Mouse (Mus musculus) layer of hippocampus, adult 2 months (tissue): ENCODE results near the gene Hyal5. TPM values are rescaled to one million over a fixed set of nuclear protein-coding genes. Genes with fewer than 3 reads are reported as not detected.

Source experiments
- DNase-seq, 2 experiments: peaks; one replicate each; pipeline ENCODE4 v3.0.0; 2022; ENCODE audit warnings: low spot score in 2 of 2
- H3K27ac ChIP-seq: fragments of 200-600 bp; 2 replicates; pipeline ENCODE4 v1.8.1; 2022
- H3K4me3 ChIP-seq: fragments of 200-600 bp; 2 replicates; pipeline ENCODE4 v1.8.1; 2022; ENCODE audit warnings: mild to moderate bottlenecking
- CTCF ChIP-seq: fragments of 200-600 bp; conservative IDR thresholded peaks from 2 replicates; pipeline ENCODE4 v1.8.1; 2022; ENCODE audit warnings: antibody characterized with exemption, mild to moderate bottlenecking, moderate library complexity
- long read RNA-seq, 2 experiments: library from polyadenylated mRNA; stranded (forward); transcript quantifications; one replicate each; pipeline ENCODE4 v2.0.0; 2021; ENCODE audit warnings: borderline mapping rate in 2 of 2
- total RNA-seq, 2 experiments: library from RNA; stranded (reverse); gene quantifications; 2 replicates each; pipeline ENCODE4 v1.2.3; 2021

Hyal5 gene
- not detected for total RNA-seq
- long read RNA-seq, experiment 1: 0 reads
- long read RNA-seq, experiment 2: 0 reads

DNA sequence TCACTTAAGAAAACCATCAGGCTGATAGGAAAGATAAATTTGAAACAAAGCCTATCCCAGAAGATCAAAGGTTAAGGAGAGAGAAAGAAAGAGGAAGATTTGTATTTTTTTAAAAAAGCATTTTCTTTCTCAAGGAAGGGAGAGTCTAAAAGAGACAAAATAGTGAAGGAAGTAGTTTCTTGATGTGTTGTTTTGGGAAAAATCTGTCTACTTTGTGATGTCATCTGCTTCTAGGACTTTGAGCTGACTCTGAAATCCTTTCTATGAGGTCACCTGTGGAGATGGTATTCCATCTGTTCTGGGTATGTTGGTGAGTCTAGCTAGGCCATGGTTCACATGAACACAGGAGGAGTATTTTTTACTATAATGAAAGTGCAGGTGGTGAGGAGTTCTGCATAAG is at the start of gene Hyal5:
Gene Hyal5 (plus strand): TSS at position 301 of the 400 bp plus-strand sequence.
- Histone ChIP-seq H3K27ac (no peak within 1 kb of the TSS), H3K4me3 (no peak within 1 kb of the TSS)
- TF ChIP-seq CTCF: no peak
- DNase-seq: no peak

DNA sequence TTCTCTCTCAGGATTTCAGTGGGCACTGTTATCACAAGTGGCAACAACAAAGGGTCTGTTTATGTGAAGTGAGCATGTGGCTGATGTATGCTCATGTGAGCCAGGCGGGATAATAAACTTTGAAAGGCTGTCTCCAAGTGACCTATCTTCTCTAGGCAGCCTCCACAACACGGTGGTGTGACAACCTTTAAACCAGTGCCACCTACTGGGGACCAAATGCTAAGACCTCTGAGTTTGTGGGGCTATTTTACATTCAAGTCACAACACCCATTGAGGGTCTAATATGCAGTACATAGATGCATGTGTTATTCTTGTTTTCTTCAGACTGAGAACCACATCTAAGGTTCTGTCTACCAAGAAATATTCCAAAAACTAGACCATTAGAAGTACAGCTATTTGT is 35.7 kb upstream of the Hyal5 start:
- H3K27ac ChIP-seq: no peak overlapping the region
- no peak overlapping the region for H3K4me3 ChIP-seq
- DNase-seq: no peak
- TF ChIP-seq CTCF: peak; percentile 40

DNA sequence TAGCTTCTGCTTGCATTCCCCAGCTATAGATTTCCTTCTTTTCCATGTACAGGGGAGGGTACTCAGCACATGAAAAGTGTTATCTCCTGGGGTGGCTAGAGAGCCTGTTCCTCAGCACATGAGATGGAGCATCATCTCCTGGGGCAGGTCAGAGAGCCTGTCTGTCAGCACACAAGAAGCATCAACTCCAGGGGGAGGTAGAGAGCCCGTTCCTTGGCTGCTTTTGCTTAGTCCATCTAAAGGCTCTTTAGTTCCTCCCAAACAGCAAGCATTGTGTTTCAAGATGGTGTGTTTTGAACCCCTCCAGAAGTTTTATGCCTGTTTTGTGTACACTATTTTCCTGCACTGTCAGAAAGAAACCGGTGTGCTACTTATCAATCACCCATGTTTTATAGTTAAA is 2.5 kb downstream of the Hyal5 start:
- peak; percentile 58 for TF ChIP-seq CTCF
- no peak overlapping the region for H3K27ac ChIP-seq
- DNase-seq: no peak
- no peak overlapping the region for H3K4me3 ChIP-seq

DNA sequence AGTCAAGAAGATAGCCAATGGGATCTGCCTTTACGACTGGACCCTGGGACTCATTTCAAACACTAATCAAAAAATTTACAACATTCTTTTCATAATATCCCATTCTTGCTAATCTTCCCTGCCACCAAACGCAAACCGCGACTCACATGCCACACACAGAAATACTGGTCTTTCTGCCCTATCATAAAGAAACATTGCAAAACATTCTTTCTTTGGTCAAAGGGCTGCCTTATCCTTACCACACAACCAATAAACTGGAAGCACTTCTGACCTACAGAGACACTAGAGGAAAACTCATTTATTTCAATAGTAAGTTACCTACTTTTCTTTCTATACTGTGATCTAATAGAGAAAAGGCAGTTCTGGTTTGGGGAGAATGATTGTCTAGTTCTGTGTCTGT is 5.9 kb downstream of the Hyal5 start:
- Histone ChIP-seq H3K4me3 (no peak overlapping the region), H3K27ac (no peak overlapping the region)
- TF ChIP-seq CTCF: no peak
- DNase-seq: no peak

DNA sequence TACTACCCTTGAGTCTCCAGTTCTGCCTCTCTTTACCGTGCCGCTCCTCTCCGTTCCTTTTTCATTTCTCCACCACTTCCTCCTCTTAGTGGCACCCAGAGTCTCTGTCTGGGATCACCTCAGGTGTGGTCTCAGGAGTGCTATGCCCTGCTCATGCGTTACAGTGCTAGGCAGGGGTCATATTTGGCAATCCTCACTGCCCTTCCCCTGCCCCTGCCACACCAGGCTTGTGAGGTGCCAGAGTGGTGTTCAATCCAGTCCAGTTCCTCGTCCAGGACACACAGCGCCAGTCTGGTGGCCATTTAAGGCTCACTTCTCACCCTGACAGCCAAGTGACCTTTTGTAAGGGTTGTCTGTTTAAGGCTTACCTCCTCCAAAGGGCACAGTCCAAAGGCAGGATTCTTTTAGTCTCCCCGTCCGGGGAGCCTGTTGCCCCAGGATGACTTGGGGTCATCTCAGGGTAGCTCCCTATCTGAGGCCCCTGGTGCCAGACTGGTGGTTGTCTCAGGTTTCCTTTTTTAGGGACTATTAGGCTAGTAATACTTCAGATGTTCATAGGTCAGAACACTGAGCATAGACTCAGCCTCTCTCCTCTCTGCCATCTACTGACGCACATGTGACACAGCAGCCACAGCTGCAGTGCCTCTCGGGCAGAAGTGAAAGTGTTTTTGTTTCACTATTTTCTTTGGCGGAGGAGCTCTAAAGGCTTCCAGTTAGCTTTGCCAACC is 36.5 kb downstream of the Hyal5 start:
- TF ChIP-seq CTCF: peak; percentile 74
- Histone ChIP-seq H3K4me3 (no peak overlapping the region), H3K27ac (no peak overlapping the region)
- DNase-seq: peak; percentile 11 to 18

DNA sequence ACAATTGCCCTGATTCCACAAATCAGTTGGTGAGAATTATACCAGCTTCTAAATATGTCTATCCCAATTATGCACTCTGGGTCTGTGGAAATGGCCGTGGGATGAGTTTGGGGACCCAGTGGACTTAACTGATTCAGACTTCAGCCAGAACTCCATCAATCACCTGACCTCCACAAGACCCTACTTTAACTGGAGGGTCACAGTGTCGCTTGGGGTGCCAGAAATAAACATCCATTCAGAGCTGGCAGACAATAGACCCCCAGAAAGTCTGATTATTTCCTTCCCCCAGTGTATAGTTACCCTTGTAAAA is 37.0 kb downstream of the Hyal5 start:
- Histone ChIP-seq H3K27ac (no peak overlapping the region), H3K4me3 (no peak overlapping the region)
- no peak for TF ChIP-seq CTCF
- no peak for DNase-seq

DNA sequence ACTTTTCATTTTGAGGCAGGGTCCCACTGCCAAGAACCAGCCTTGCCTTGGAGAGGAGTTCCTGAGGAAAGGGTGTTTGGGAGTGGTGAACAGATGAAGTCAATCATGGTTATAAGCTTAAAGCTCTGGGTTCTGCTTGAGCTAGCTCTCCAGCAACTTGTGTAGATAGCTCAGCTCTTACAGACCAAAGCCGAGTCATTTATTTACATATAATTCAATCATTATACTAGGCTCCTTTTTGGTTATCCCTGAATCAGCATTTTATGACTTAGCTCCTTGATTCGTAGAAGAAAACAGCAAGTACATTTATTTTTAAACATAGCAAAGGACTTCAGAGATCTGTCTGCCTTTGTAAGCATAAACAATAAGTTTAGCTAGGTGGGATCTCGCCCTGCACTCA is 47.3 kb downstream of the Hyal5 start:
- TF ChIP-seq CTCF: no peak
- Histone ChIP-seq H3K27ac (no peak overlapping the region), H3K4me3 (no peak overlapping the region)
- DNase-seq: no peak

DNA sequence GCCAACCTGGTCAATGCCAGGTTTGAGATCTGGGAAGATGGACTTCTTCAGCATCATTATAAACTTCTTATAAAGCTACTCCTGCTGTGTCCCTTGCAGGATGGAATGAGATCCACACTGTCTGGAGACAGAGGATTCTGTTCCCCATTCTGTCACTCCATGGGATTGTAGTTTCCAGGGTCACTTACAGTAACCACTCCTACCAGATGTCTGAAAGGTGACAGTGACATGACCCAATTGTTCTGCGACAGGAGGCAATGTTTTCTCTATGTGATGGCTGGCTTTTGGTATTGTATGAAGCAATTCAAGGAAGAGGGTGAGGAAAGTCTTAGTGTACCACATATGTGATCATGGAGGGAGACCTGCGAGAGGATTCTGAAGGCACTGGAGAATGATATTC is 50.0 kb downstream of the Hyal5 start:
- TF ChIP-seq CTCF: no peak
- H3K4me3 ChIP-seq: no peak overlapping the region
- no peak for DNase-seq
- no peak overlapping the region for H3K27ac ChIP-seq

DNA sequence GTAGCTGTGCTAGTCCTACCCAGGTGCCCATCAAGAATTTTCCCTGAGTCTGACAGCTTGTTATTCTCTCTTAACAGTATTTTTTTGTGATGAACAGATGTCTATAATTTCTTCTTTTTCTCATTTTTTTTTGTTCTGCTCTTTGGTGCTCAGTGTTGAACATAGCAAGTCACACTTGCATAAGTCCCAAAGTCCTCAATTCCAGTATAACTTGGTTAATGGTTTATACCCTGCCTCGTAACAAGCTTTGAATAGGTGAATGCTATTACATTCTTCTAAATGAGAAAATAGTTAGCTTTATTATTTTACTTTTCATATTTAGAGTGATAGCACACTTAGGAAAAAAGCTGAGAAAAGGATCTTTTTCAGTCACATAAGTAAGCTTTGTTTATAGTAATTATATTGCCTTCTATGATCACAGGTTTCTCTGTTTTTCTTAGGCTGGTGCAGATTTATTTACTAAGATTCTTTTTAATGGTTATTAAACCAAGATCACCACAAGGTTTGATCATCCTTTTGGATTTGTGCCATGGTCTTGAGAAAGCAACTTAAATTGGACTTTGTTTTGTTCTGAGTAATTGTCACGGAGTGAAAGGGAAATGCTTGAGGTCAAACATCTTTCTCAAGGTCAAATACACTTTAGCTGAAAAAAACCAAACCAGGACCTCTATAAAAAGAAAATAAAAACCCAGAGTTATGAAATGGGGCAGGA is 52.4 kb downstream of the Hyal5 start:
- no peak for DNase-seq
- H3K27ac ChIP-seq: no peak overlapping the region
- H3K4me3 ChIP-seq: no peak overlapping the region
- TF ChIP-seq CTCF: no peak

DNA sequence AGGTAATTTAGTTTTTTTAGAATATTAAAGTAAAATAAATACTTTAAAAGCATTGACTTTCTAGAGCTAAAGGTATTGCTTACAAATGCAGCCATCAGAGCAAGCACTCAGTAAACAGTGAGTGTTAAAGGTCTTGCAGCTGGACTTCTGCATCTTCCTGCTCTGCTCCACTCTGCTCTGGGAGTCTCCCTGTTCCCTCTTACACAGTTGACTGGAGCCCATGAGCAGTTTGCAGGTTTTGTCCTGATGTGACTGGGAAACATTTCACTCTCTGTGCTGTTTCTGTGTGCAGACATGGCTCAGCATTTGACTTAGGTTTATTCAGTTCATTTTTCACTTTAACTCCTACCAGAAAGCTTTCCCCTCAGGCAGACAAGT is 52.9 kb downstream of the Hyal5 start:
- H3K4me3 ChIP-seq: no peak overlapping the region
- no peak for DNase-seq
- no peak for TF ChIP-seq CTCF

DNA sequence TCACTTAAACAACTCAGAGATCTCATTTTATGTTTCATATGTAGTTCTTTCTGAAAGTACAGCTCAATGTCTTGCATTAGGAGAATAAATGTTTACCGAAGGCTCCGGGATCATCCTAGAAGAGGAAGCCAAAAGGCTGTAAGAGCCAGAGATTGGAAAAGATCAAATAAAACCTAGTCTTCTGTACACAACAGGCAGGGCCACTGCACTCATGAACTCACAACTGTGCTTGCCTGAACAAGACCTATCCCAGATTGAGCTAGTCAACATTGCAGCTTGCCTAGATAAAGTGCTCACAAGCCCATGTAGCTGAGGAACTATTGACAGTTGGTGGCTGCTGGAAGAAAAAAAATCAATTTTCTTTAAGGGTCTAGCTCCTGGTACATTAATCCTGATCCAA is 55.8 kb downstream of the Hyal5 start:
- DNase-seq: no peak
- Histone ChIP-seq H3K4me3 (no peak overlapping the region), H3K27ac (no peak overlapping the region)
- TF ChIP-seq CTCF: no peak

More for the DNA sequence above, 52.9 kb downstream of the Hyal5 start:
- no peak overlapping the region for H3K27ac ChIP-seq

DNA sequence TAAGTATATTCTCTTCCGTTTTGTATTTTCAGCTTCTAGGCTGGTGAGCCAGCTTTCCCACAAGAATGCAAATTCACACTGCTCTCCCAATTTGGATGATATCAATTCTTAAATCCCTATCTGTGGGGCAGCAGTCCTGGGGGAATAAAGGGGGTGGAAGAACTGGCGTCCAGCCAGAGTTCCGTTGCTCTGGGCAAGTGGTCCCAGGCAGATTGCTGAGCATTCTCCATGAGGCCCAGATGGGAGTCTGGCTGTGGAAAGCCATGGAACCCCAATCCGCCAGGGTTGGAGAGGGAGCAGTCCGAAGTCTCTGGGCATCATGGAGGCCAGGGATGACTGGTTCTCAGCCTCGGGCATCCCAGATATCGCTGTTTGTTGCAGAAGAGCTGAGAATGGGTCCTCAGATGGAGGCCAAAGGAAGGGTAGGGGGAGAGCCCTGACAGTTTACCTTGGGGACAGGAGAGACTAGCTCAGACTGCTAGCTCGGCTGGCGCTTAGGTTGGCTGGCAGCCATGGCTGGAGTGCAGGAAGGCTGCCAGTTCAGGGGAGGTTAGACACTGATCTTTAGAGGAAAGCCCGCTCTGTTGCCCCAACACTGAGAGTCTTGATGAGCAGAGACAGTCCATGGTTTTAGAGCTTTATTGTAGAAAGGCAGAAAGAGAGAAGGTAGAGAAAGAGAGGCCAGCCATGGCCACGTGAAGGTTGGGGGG is 67.4 kb downstream of the Hyal5 start:
- Histone ChIP-seq H3K27ac (no peak overlapping the region), H3K4me3 (no peak overlapping the region)
- no peak for DNase-seq
- no peak for TF ChIP-seq CTCF

Other genes starting within 250 kb of the Hyal5 start
- 100 to 1,000 TPM; 139 to 150 TPM for gene Wasl, start 193.0 kb upstream of the Hyal5 start, total RNA-seq
- gene Hyal6, start 124.8 kb upstream of the Hyal5 start, total RNA-seq: not detected
- gene Hyal4, start 109.7 kb upstream of the Hyal5 start, total RNA-seq: not detected
- gene Spam1, start 66.8 kb upstream of the Hyal5 start, total RNA-seq: not detected
- 10 to 100 TPM; 46.7 to 47.7 TPM for gene Tmem229a, start 98.3 kb downstream of the Hyal5 start, total RNA-seq